ENCODE assay signal across 5 mouse cellular contexts in the genomic region with DNA sequence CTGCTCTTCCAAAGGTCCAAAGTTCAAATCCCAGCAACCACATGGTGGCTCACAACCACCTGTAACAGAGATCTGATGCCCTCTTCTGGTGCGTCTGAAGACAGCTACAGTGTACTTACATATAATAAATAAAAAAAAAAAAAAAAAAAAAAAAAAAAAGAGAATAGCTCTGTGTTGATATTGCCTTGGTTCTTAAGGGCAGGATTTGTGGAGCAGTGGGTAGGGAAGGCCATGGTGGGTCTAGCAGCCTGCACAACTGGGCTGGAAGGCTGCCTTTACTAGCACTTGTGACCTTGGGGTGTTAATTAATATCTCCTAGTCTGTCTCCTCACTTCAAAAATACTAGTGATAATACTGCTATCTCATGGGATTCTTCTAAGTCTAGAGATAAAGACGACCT.
DNase-seq lines count a peak whose midpoint lies in the region; ATAC-seq and TF ChIP-seq lines count a peak whose summit lies in the region.
"Not testable (repeated sequence)": the region's sequence is repeated elsewhere in the genome, so short reads cannot be mapped to it uniquely, and the experiment has no call there.

No protein-coding gene starts in this region.

- not testable (repeated sequence) for H3K9me3 ChIP-seq in CH12.LX (replicated peaks; ENCODE audit: low read length); ES-E14 (ENCODE audit: control insufficient read depth, insufficient read depth, low read depth, low read length); MEL (replicated peaks; ENCODE audit: insufficient read depth, low read length)

- not testable (repeated sequence) for H3K4me1 ChIP-seq in CH12.LX (ENCODE audit: control insufficient read depth in 1 of 2, insufficient read depth in 2 of 2); ES-E14 (ENCODE audit: control insufficient read depth in 2 of 2, insufficient read depth in 2 of 2, low read length in 2 of 2, poor library complexity in 1 of 2); MEL (ENCODE audit: control insufficient read depth in 1 of 2, insufficient read depth in 2 of 2, low read length in 2 of 2)

- H3K4me3 ChIP-seq in CH12.LX (replicated peaks in 1 of 3; ENCODE audit: low read depth in 2 of 3, low read length in 2 of 3, poor library complexity in 1 of 3); ES-E14 (ENCODE audit: insufficient read depth in 1 of 2, low read depth in 1 of 2, low read length in 2 of 2, poor library complexity in 1 of 2, severe bottlenecking in 1 of 2); MEL (ENCODE audit: control insufficient read depth in 1 of 2, insufficient read depth in 1 of 2, low read depth in 2 of 2, low read length in 2 of 2): not testable (repeated sequence)

- CTCF ChIA-PET in Patski (lab: Charles Lee): interaction anchor here (0.9 to 1.5 kb wide), 7 partner anchors 27 to 151 kb away, joined by 3 to 4 read pairs (median 4); no protein-coding TSS in a partner anchor

- POLR2A ChIA-PET in Patski (lab: Charles Lee): not testable (repeated sequence)

- not testable (repeated sequence) for ATAC-seq in Patski

- H3K27me3 ChIP-seq in CH12.LX (replicated peaks); MEL (ENCODE audit: control insufficient read depth in 1 of 2, insufficient read depth in 2 of 2, low read length in 2 of 2); Patski: not testable (repeated sequence)

- TF ChIP-seq POLR2A in CH12.LX (IDR thresholded peaks at IDR 0.05; ENCODE audit: low read depth, low read length); MEL (IDR thresholded peaks at IDR 0.05; ENCODE audit: control insufficient read depth in 1 of 2, insufficient read depth in 1 of 2, low read depth in 1 of 2, low read length in 2 of 2, poor library complexity in 1 of 2): not testable (repeated sequence)

- DNase-seq in CH12.LX (ENCODE audit: extremely low read depth); ES-E14 (ENCODE audit: low read depth, low spot score); MEL (ENCODE audit: low read depth, low spot score); Patski (ENCODE audit: low read depth, low spot score): not testable (repeated sequence)
- peak; percentile 43 for DNase-seq in heart, adult 11 months

- H3K36me3 ChIP-seq in CH12.LX (replicated peaks in 1 of 2; ENCODE audit: control insufficient read depth in 1 of 2, insufficient read depth in 1 of 2, low read length in 1 of 2); ES-E14 (ENCODE audit: control insufficient read depth, insufficient read depth, low read length, poor library complexity, severe bottlenecking); MEL (ENCODE audit: control insufficient read depth in 1 of 2, insufficient read depth in 2 of 2, low read length in 2 of 2): not testable (repeated sequence)

- not testable (repeated sequence) for H3K27ac ChIP-seq in CH12.LX (ENCODE audit: insufficient read depth, low read depth); ES-E14 (ENCODE audit: insufficient read depth, low read depth, low read length, poor library complexity, severe bottlenecking); MEL (ENCODE audit: control insufficient read depth, low read depth, low read length)

- H3K4me2 ChIP-seq in CH12.LX (ENCODE audit: insufficient read depth, low read depth, poor library complexity, severe bottlenecking): not testable (repeated sequence)

- not testable (repeated sequence) for H3K79me2 ChIP-seq in CH12.LX (replicated peaks; ENCODE audit: control insufficient read depth, extremely low read depth, insufficient read depth, poor library complexity, severe bottlenecking); MEL (ENCODE audit: control insufficient read depth, insufficient read depth, low read length, poor library complexity)

- dilution Hi-C loops in CH12.LX (cut with MboI; ENCODE audit: extremely low pct_ligation_motif_present, extremely low pct_unique_long_range_greater_than_20kb, low sequenced_read_pairs): not testable (repeated sequence)

- not testable (repeated sequence) for TF ChIP-seq CTCF in CH12.LX (conservative IDR thresholded peaks at IDR 0.05 in 1 of 2, IDR thresholded peaks at IDR 0.05 in 1 of 2; ENCODE audit: low read depth in 2 of 2, low read length in 2 of 2); MEL (IDR thresholded peaks at IDR 0.05 in 2 of 3, conservative IDR thresholded peaks at IDR 0.05 in 1 of 3; ENCODE audit: control insufficient read depth in 1 of 3, insufficient read depth in 1 of 3, low read depth in 2 of 3, low read length in 3 of 3, poor library complexity in 1 of 3, severe bottlenecking in 1 of 3)
- TF ChIP-seq CTCF in Patski (IDR thresholded peaks at IDR 0.05): peak; percentile 14

- TF ChIP-seq EP300 in CH12.LX (IDR thresholded peaks at IDR 0.05; ENCODE audit: low read length); MEL (IDR thresholded peaks at IDR 0.05; ENCODE audit: low read depth in 1 of 2, low read length in 2 of 2): not testable (repeated sequence)

- in situ Hi-C loops in CH12.LX (cut with MboI; ENCODE audit: low pct_ligation_motif_present, low pct_unique_long_range_greater_than_20kb, low sequenced_read_pairs); Patski (cut with MboI; ENCODE audit: low pct_unique_long_range_greater_than_20kb): not testable (repeated sequence)
- in situ Hi-C loops in ES-E14 (cut with MboI; ENCODE audit: low sequenced_read_pairs in 2 of 2, unreplicated experiment in 2 of 2): loop anchor here in 1 of 2 experiments (10.0 kb wide), 1 partner anchor 149 kb away; a partner anchor contains a TSS

- not testable (repeated sequence) for H3K9ac ChIP-seq in CH12.LX (ENCODE audit: insufficient read depth, low read depth); ES-E14 (ENCODE audit: insufficient read depth, low read depth, low read length, poor library complexity, severe bottlenecking); MEL (ENCODE audit: control insufficient read depth, low read depth, low read length, poor library complexity, severe bottlenecking)

- TF ChIP-seq RAD21 in CH12.LX (IDR thresholded peaks at IDR 0.05; ENCODE audit: low read depth, low read length): not testable (repeated sequence)
- 0 out of 2 replicates have a peak, but pooled peaks have one; percentile 4 for TF ChIP-seq RAD21 in MEL (IDR thresholded peaks at IDR 0.05; ENCODE audit: low read depth, low read length)

TF ChIP-seq in CH12.LX, 34 proteins besides CTCF, POLR2A, EP300 and RAD21:
- TF ChIP-seq ZNF384 (IDR thresholded peaks at IDR 0.05; ENCODE audit: low read depth, low read length): peak; percentile 84

TF ChIP-seq in ES-E14, 5 proteins besides CTCF, POLR2A, EP300 and RAD21:
- TF ChIP-seq ZNF384 (IDR thresholded peaks at IDR 0.05; ENCODE audit: low read depth, low read length): peak; percentile 76
TF ChIP-seq in ES-E14: peak in this region for 1; not testable (repeated sequence) for 4.

TF ChIP-seq in MEL, 35 proteins besides CTCF, POLR2A, EP300 and RAD21:
- peak; percentile 80 for TF ChIP-seq ZNF384 (IDR thresholded peaks at IDR 0.05; ENCODE audit: low read depth, low read length)
- peak; percentile 15; the same call in 1 of the 2 replicates for TF ChIP-seq ZC3H11A (IDR thresholded peaks at IDR 0.05; ENCODE audit: low read depth, low read length)
